Mouse (Mus musculus) CH12.LX (cell line): ENCODE data around the gene Nat8f6.

Experiments used
- CTCF ChIP-seq, 2 experiments: IDR thresholded peaks in 1 of 2; conservative IDR thresholded peaks in 1 of 2; 2 replicates each; pipeline ENCODE4 v1.5.1; 2011 to 2012; ENCODE audit warnings: low read depth in 2 of 2, low read length in 2 of 2, improper control_type of control experiment in 1 of 2, inconsistent platforms in 1 of 2, mild to moderate bottlenecking in 1 of 2, moderate library complexity in 1 of 2
- ELF1 ChIP-seq: IDR thresholded peaks from 2 replicates; pipeline ENCODE4 v1.6.1; 2014; ENCODE audit warnings: low read depth, mild to moderate bottlenecking, inconsistent platforms, low read length, improper control_type of control experiment
- JUND ChIP-seq: conservative IDR thresholded peaks from 2 replicates; pipeline ENCODE4 v1.6.1; 2011; ENCODE audit warnings: low read depth, low read length, improper control_type of control experiment
- MAFK ChIP-seq: IDR thresholded peaks from 2 replicates; pipeline ENCODE4 v1.6.1; 2011; ENCODE audit warnings: low read length, improper control_type of control experiment; ENCODE audit not compliant: insufficient replicate concordance
- NRF1 ChIP-seq: IDR thresholded peaks from 2 replicates; pipeline ENCODE4 v1.6.1; 2014; ENCODE audit warnings: low read depth, mild to moderate bottlenecking, inconsistent platforms, low read length, improper control_type of control experiment, moderate library complexity
- POLR2A ChIP-seq: IDR thresholded peaks from 2 replicates; pipeline ENCODE4 v1.6.1; 2011; ENCODE audit warnings: low read depth, mild to moderate bottlenecking, improper control_type of control experiment, low read length
- SMC3 ChIP-seq: IDR thresholded peaks from 2 replicates; pipeline ENCODE4 v1.6.1; 2011; ENCODE audit warnings: low read depth, low read length, improper control_type of control experiment
- UBTF ChIP-seq: IDR thresholded peaks from 2 replicates; pipeline ENCODE4 v1.6.1; 2012; ENCODE audit warnings: low read depth, mild to moderate bottlenecking, inconsistent platforms, low read length, improper control_type of control experiment, moderate library complexity
- ZC3H11A ChIP-seq: IDR thresholded peaks from 2 replicates; pipeline ENCODE4 v1.6.1; 2012; ENCODE audit warnings: low read depth, mild to moderate bottlenecking, inconsistent platforms, low read length, improper control_type of control experiment

GRCm38 (mm10) chr6:85863840-85864239 lies 43.1 kb upstream of the Nat8f6 start:
- TF ChIP-seq MAFK (no peak), CTCF (conservative IDR thresholded peaks at IDR 0.05 in 1 of 2, IDR thresholded peaks at IDR 0.05 in 1 of 2; ENCODE audit: low read depth in 2 of 2, low read length in 2 of 2) (no peak), SMC3 (no peak), ZC3H11A (no peak), UBTF (no peak), POLR2A (no peak), JUND (no peak), NRF1 (no peak), ELF1 (no peak)
